Mouse (Mus musculus): Measurements from ENCODE around the gene Kcnk2. TPM values are rescaled to one million over a fixed set of nuclear protein-coding genes. Genes with fewer than 3 reads are reported as not detected.

The Kcnk2 gene
- polyA plus RNA-seq, 1 experiment from 2014 or later, result not detected

GRCm38 (mm10) chr1:189386848-189387247 is 15.2 kb downstream of the Kcnk2 start:
- Histone ChIP-seq H3K27me3 (ENCODE audit: insufficient read depth, low read length) (no peaks in the 10 kb centered on the region), H3K9ac (replicated peaks) (no peak overlapping the region), H3K36me3 (replicated peaks; ENCODE audit: insufficient read depth, low read length) (no peaks in the 10 kb centered on the region), H3K4me3 (ENCODE audit: low read depth, low read length) (no peak overlapping the region), H3K9me3 (ENCODE audit: low read length) (no peaks in the 10 kb centered on the region), H3K27ac (ENCODE audit: low read depth) (no peak overlapping the region), H3K4me2 (ENCODE audit: low read depth, low read length) (no peak overlapping the region), H3K4me1 (ENCODE audit: insufficient read depth) (no peaks in the 10 kb centered on the region)
- no peak for ATAC-seq
- no peak for DNase-seq
- 56% methylated on average over 10 of the region's 10 CpGs for WGBS (ENCODE audit: insufficient replicate concordance)
- TF ChIP-seq CTCF (IDR thresholded peaks at IDR 0.05; ENCODE audit: low read depth), result no peak

- ATAC-seq (no peak), DNase-seq (no peak)
- Histone ChIP-seq H3K27ac (ENCODE audit: low read depth) (no peak overlapping the region), H3K36me3 (replicated peaks; ENCODE audit: insufficient read depth, low read length) (no peaks in the 10 kb centered on the region), H3K9me3 (ENCODE audit: low read length) (no peaks in the 10 kb centered on the region), H3K4me2 (ENCODE audit: low read depth, low read length) (no peak overlapping the region), H3K9ac (replicated peaks) (no peak overlapping the region), H3K4me1 (ENCODE audit: insufficient read depth) (no peaks in the 10 kb centered on the region), H3K4me3 (ENCODE audit: low read depth, low read length) (no peak overlapping the region), H3K27me3 (ENCODE audit: insufficient read depth, low read length) (no peaks in the 10 kb centered on the region)
- TF ChIP-seq EP300 (IDR thresholded peaks at IDR 0.05; ENCODE audit: low read depth) (no peak), CTCF (IDR thresholded peaks at IDR 0.05; ENCODE audit: low read depth) (no peak)
- 66% methylated on average over 2 of the region's 2 CpGs for WGBS (ENCODE audit: insufficient replicate concordance)
Measured at GRCm38 (mm10) chr1:189386141-189386540, 15.9 kb downstream of the Kcnk2 start.

GRCm38 (mm10) chr1:189367722-189368121 is 34.4 kb downstream of the Kcnk2 start:
- H3K27me3 ChIP-seq (ENCODE audit: insufficient read depth, low read length), result no peaks in the 10 kb centered on the region
- DNase-seq (no peak), ATAC-seq (no peak)
- no peak overlapping the region for H3K4me2 ChIP-seq (ENCODE audit: low read depth, low read length)
- H3K9ac ChIP-seq (replicated peaks), result no peak overlapping the region
- no peaks in the 10 kb centered on the region for H3K4me1 ChIP-seq (ENCODE audit: insufficient read depth)
- no peaks in the 10 kb centered on the region for H3K9me3 ChIP-seq (ENCODE audit: low read length)
- H3K4me3 ChIP-seq (ENCODE audit: low read depth, low read length), result no peak overlapping the region
- no peak overlapping the region for H3K27ac ChIP-seq (ENCODE audit: low read depth)
- TF ChIP-seq EP300 (IDR thresholded peaks at IDR 0.05; ENCODE audit: low read depth) (no peak), CTCF (IDR thresholded peaks at IDR 0.05; ENCODE audit: low read depth) (no peak)
- WGBS (ENCODE audit: insufficient replicate concordance), result 74% methylated on average over 4 of the region's 4 CpGs
- H3K36me3 ChIP-seq (replicated peaks; ENCODE audit: insufficient read depth, low read length), result no peaks in the 10 kb centered on the region

GRCm38 (mm10) chr1:189364188-189364587 is 37.9 kb downstream of the Kcnk2 start:
- Histone ChIP-seq H3K27me3 (ENCODE audit: insufficient read depth, low read length) (no peaks in the 10 kb centered on the region), H3K4me1 (ENCODE audit: insufficient read depth) (no peaks in the 10 kb centered on the region), H3K4me2 (ENCODE audit: low read depth, low read length) (no peak overlapping the region), H3K27ac (ENCODE audit: low read depth) (no peak overlapping the region), H3K9ac (replicated peaks) (no peak overlapping the region), H3K9me3 (ENCODE audit: low read length) (no peaks in the 10 kb centered on the region), H3K4me3 (ENCODE audit: low read depth, low read length) (no peak overlapping the region), H3K36me3 (replicated peaks; ENCODE audit: insufficient read depth, low read length) (no peaks in the 10 kb centered on the region)
- ATAC-seq (no peak), DNase-seq (no peak)
- TF ChIP-seq EP300 (IDR thresholded peaks at IDR 0.05; ENCODE audit: low read depth), result no peak
- no peak for TF ChIP-seq CTCF (IDR thresholded peaks at IDR 0.05; ENCODE audit: low read depth)
- 53% methylated on average over 5 of the region's 5 CpGs for WGBS (ENCODE audit: insufficient replicate concordance)

- no peaks in the 10 kb centered on the region for H3K27me3 ChIP-seq (ENCODE audit: insufficient read depth, low read length)
- no peaks in the 10 kb centered on the region for H3K9me3 ChIP-seq (ENCODE audit: low read length)
- ATAC-seq (no peak), DNase-seq (no peak)
- TF ChIP-seq EP300 (IDR thresholded peaks at IDR 0.05; ENCODE audit: low read depth) (no peak), CTCF (IDR thresholded peaks at IDR 0.05; ENCODE audit: low read depth) (no peak)
- no peaks in the 10 kb centered on the region for H3K36me3 ChIP-seq (replicated peaks; ENCODE audit: insufficient read depth, low read length)
- H3K9ac ChIP-seq (replicated peaks), result no peak overlapping the region
- no peak overlapping the region for H3K4me2 ChIP-seq (ENCODE audit: low read depth, low read length)
- H3K4me1 ChIP-seq (ENCODE audit: insufficient read depth), result no peaks in the 10 kb centered on the region
- H3K27ac ChIP-seq (ENCODE audit: low read depth), result no peak overlapping the region
- WGBS (ENCODE audit: insufficient replicate concordance), result 70% methylated on average over 6 of the region's 6 CpGs
- no peak overlapping the region for H3K4me3 ChIP-seq (ENCODE audit: low read depth, low read length)
Measured at GRCm38 (mm10) chr1:189362579-189362978, 39.5 kb downstream of the Kcnk2 start.

GRCm38 (mm10) chr1:189359699-189360098 is 42.4 kb downstream of the Kcnk2 start:
- H3K27me3 ChIP-seq (ENCODE audit: insufficient read depth, low read length), result no peaks in the 10 kb centered on the region
- WGBS (ENCODE audit: insufficient replicate concordance), result 73% methylated on average over 4 of the region's 4 CpGs
- H3K36me3 ChIP-seq (replicated peaks; ENCODE audit: insufficient read depth, low read length), result no peaks in the 10 kb centered on the region
- no peak for TF ChIP-seq EP300 (IDR thresholded peaks at IDR 0.05; ENCODE audit: low read depth)
- no peaks in the 10 kb centered on the region for H3K4me1 ChIP-seq (ENCODE audit: insufficient read depth)
- no peak overlapping the region for H3K4me2 ChIP-seq (ENCODE audit: low read depth, low read length)
- H3K9me3 ChIP-seq (ENCODE audit: low read length), result no peaks in the 10 kb centered on the region
- no peak overlapping the region for H3K4me3 ChIP-seq (ENCODE audit: low read depth, low read length)
- no peak overlapping the region for H3K27ac ChIP-seq (ENCODE audit: low read depth)
- no peak for DNase-seq
- H3K9ac ChIP-seq (replicated peaks), result no peak overlapping the region
- ATAC-seq, result no peak

GRCm38 (mm10) chr1:189353887-189354286 is 48.2 kb downstream of the Kcnk2 start:
- no peaks in the 10 kb centered on the region for H3K36me3 ChIP-seq (replicated peaks; ENCODE audit: insufficient read depth, low read length)
- TF ChIP-seq EP300 (IDR thresholded peaks at IDR 0.05; ENCODE audit: low read depth), result no peak
- TF ChIP-seq CTCF (IDR thresholded peaks at IDR 0.05; ENCODE audit: low read depth), result no peak
- 67% methylated on average over 1 of the region's 1 CpGs for WGBS (ENCODE audit: insufficient replicate concordance)
- H3K9ac ChIP-seq (replicated peaks), result no peak overlapping the region
- H3K4me2 ChIP-seq (ENCODE audit: low read depth, low read length), result no peak overlapping the region
- H3K9me3 ChIP-seq (ENCODE audit: low read length), result no peaks in the 10 kb centered on the region
- no peak for ATAC-seq
- no peak for DNase-seq
- H3K4me3 ChIP-seq (ENCODE audit: low read depth, low read length), result no peak overlapping the region
- no peak overlapping the region for H3K27ac ChIP-seq (ENCODE audit: low read depth)
- no peaks in the 10 kb centered on the region for H3K4me1 ChIP-seq (ENCODE audit: insufficient read depth)
- H3K27me3 ChIP-seq (ENCODE audit: insufficient read depth, low read length), result no peaks in the 10 kb centered on the region

All from liver, postnatal 0 days (tissue).